Mouse (Mus musculus): ENCODE results near the gene Frem1. TPM values are rescaled to one million over a fixed set of nuclear protein-coding genes. Genes with fewer than 3 reads are reported as not detected.

The Frem1 gene
- polyA plus RNA-seq, 1 experiment from 2014 or later, result 21.4 TPM

GRCm38 (mm10) chr4:82916003-82916677 is 136.0 kb downstream of the Frem1 start:
- 66% methylated on average over 14 of the region's 14 CpGs for WGBS
- H3K9ac ChIP-seq (replicated peaks; ENCODE audit: low read length), result no peak overlapping the region
- H3K27me3 ChIP-seq (ENCODE audit: control insufficient read depth, insufficient read depth, low read length), result no peaks in the 10 kb centered on the region
- H3K4me2 ChIP-seq (ENCODE audit: low read depth, low read length), result no peak overlapping the region
- ATAC-seq (replicated peaks; ENCODE audit: insufficient number of reproducible peaks, low FRiP score, low TSS enrichment, low read depth) (no peak), DNase-seq (ENCODE audit: low spot score) (no peak)
- no peaks in the 10 kb centered on the region for H3K4me1 ChIP-seq (ENCODE audit: control insufficient read depth, insufficient read depth, low read length)
- no peak overlapping the region for H3K27ac ChIP-seq (replicated peaks; ENCODE audit: low read depth, low read length)
- no peaks in the 10 kb centered on the region for H3K9me3 ChIP-seq (replicated peaks; ENCODE audit: control insufficient read depth, low read length)
- H3K4me3 ChIP-seq (ENCODE audit: low read depth, low read length), result no peak overlapping the region
- no peaks in the 10 kb centered on the region for H3K36me3 ChIP-seq (replicated peaks; ENCODE audit: control insufficient read depth, insufficient read depth, low read depth, low read length)

- H3K36me3 ChIP-seq (replicated peaks; ENCODE audit: control insufficient read depth, insufficient read depth, low read depth, low read length), result no peaks in the 10 kb centered on the region
These were observed 136.6 kb downstream of the Frem1 start for GRCm38 (mm10) chr4:82915576-82915975.

DNA sequence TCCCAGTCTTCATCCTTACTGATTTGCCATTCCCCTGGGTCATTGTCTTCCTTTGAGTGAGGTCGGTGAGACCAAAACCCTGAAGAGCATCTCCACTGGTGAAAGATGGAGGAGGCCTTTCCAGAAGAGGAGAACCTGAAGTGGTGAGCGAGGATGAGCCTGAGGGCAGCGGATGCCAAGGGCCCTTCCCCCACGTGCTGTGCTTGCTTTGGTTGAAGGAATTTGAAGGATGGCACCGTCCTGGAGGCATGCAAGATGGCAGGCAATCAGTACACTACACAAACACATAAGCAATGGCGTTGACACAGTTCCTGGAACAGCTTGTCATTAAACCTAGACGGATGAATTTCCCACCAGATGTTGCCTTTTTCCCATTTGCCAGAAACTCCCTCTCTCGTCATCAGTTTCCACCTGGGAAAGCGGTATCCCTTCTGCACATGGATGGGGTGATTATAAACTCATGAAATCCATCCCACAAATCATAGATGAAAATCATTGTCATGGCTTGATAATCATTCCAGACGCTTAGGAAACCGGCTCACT is 137.5 kb downstream of the Frem1 start:
- no peak for ATAC-seq (replicated peaks; ENCODE audit: insufficient number of reproducible peaks, low FRiP score, low TSS enrichment, low read depth)
- Histone ChIP-seq H3K4me1 (ENCODE audit: control insufficient read depth, insufficient read depth, low read length) (no peaks in the 10 kb centered on the region), H3K9ac (replicated peaks; ENCODE audit: low read length) (no peak overlapping the region), H3K9me3 (replicated peaks; ENCODE audit: control insufficient read depth, low read length) (no peaks in the 10 kb centered on the region), H3K27me3 (ENCODE audit: control insufficient read depth, insufficient read depth, low read length) (no peaks in the 10 kb centered on the region), H3K36me3 (replicated peaks; ENCODE audit: control insufficient read depth, insufficient read depth, low read depth, low read length) (no peaks in the 10 kb centered on the region), H3K4me3 (ENCODE audit: low read depth, low read length) (no peak overlapping the region), H3K4me2 (ENCODE audit: low read depth, low read length) (no peak overlapping the region), H3K27ac (replicated peaks; ENCODE audit: low read depth, low read length) (no peak overlapping the region)
- 81% methylated on average over 11 of the region's 11 CpGs for WGBS
- DNase-seq (ENCODE audit: low spot score), result no peak

More at GRCm38 (mm10) chr4:82915576-82915975, 136.6 kb downstream of the Frem1 start:
- 71% methylated on average over 7 of the region's 7 CpGs for WGBS
- Histone ChIP-seq H3K27me3 (ENCODE audit: control insufficient read depth, insufficient read depth, low read length) (no peaks in the 10 kb centered on the region), H3K27ac (replicated peaks; ENCODE audit: low read depth, low read length) (no peak overlapping the region), H3K4me2 (ENCODE audit: low read depth, low read length) (no peak overlapping the region), H3K4me1 (ENCODE audit: control insufficient read depth, insufficient read depth, low read length) (no peaks in the 10 kb centered on the region), H3K4me3 (ENCODE audit: low read depth, low read length) (no peak overlapping the region), H3K9ac (replicated peaks; ENCODE audit: low read length) (no peak overlapping the region), H3K9me3 (replicated peaks; ENCODE audit: control insufficient read depth, low read length) (no peaks in the 10 kb centered on the region)
- ATAC-seq (replicated peaks; ENCODE audit: insufficient number of reproducible peaks, low FRiP score, low TSS enrichment, low read depth), result no peak
- no peak for DNase-seq (ENCODE audit: low spot score)

- Histone ChIP-seq H3K27ac (replicated peaks; ENCODE audit: low read depth, low read length) (no peak overlapping the region), H3K4me2 (ENCODE audit: low read depth, low read length) (no peak overlapping the region), H3K27me3 (ENCODE audit: control insufficient read depth, insufficient read depth, low read length) (no peaks in the 10 kb centered on the region), H3K4me3 (ENCODE audit: low read depth, low read length) (no peak overlapping the region), H3K36me3 (replicated peaks; ENCODE audit: control insufficient read depth, insufficient read depth, low read depth, low read length) (no peaks in the 10 kb centered on the region), H3K9me3 (replicated peaks; ENCODE audit: control insufficient read depth, low read length) (no peaks in the 10 kb centered on the region), H3K4me1 (ENCODE audit: control insufficient read depth, insufficient read depth, low read length) (no peaks in the 10 kb centered on the region), H3K9ac (replicated peaks; ENCODE audit: low read length) (no peak overlapping the region)
- ATAC-seq (replicated peaks; ENCODE audit: insufficient number of reproducible peaks, low FRiP score, low TSS enrichment, low read depth) (no peak), DNase-seq (ENCODE audit: low spot score) (no peak)
- WGBS, result 89% methylated on average over 10 of the region's 10 CpGs
These were observed 156.9 kb downstream of the Frem1 start for GRCm38 (mm10) chr4:82895227-82895626.

DNA sequence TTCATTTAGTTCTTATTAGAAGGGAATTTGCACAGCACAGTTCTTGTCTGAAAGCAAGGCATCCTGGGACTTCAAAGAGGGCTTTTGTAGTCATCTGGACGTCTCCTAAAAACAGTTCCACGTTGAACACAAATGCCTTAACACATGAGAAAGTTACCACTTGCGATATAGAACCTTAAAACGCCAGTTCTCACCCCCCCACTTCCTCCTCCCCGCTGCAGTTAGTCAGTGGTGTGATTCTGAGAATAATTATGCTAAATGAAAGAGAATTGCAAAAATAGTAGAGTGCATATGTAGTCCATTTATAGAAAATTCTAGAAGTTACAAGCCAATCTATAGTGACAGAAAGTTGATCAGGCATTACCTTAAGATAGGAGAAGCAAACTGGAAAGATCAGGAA is 159.9 kb downstream of the Frem1 start:
- H3K4me2 ChIP-seq (ENCODE audit: low read depth, low read length), result no peak overlapping the region
- ATAC-seq (replicated peaks; ENCODE audit: insufficient number of reproducible peaks, low FRiP score, low TSS enrichment, low read depth), result no peak
- WGBS, result 78% methylated on average over 5 of the region's 5 CpGs

GRCm38 (mm10) chr4:82891566-82891965 is 160.6 kb downstream of the Frem1 start:
- no peaks in the 10 kb centered on the region for H3K4me1 ChIP-seq (ENCODE audit: control insufficient read depth, insufficient read depth, low read length)
- no peak overlapping the region for H3K4me3 ChIP-seq (ENCODE audit: low read depth, low read length)
- no peaks in the 10 kb centered on the region for H3K36me3 ChIP-seq (replicated peaks; ENCODE audit: control insufficient read depth, insufficient read depth, low read depth, low read length)
- H3K9me3 ChIP-seq (replicated peaks; ENCODE audit: control insufficient read depth, low read length), result no peaks in the 10 kb centered on the region
- DNase-seq (ENCODE audit: low spot score), result no peak
- ATAC-seq (replicated peaks; ENCODE audit: insufficient number of reproducible peaks, low FRiP score, low TSS enrichment, low read depth), result no peak
- no peak overlapping the region for H3K9ac ChIP-seq (replicated peaks; ENCODE audit: low read length)
- WGBS, result 66% methylated on average over 2 of the region's 2 CpGs
- no peaks in the 10 kb centered on the region for H3K27me3 ChIP-seq (ENCODE audit: control insufficient read depth, insufficient read depth, low read length)
- H3K27ac ChIP-seq (replicated peaks; ENCODE audit: low read depth, low read length), result no peak overlapping the region
- no peak overlapping the region for H3K4me2 ChIP-seq (ENCODE audit: low read depth, low read length)

More for the DNA sequence above, 159.9 kb downstream of the Frem1 start:
- no peak for DNase-seq (ENCODE audit: low spot score)
- H3K27ac ChIP-seq (replicated peaks; ENCODE audit: low read depth, low read length), result no peak overlapping the region
- H3K4me1 ChIP-seq (ENCODE audit: control insufficient read depth, insufficient read depth, low read length), result no peaks in the 10 kb centered on the region
- H3K9me3 ChIP-seq (replicated peaks; ENCODE audit: control insufficient read depth, low read length), result no peaks in the 10 kb centered on the region
- no peaks in the 10 kb centered on the region for H3K27me3 ChIP-seq (ENCODE audit: control insufficient read depth, insufficient read depth, low read length)
- no peak overlapping the region for H3K9ac ChIP-seq (replicated peaks; ENCODE audit: low read length)
- H3K36me3 ChIP-seq (replicated peaks; ENCODE audit: control insufficient read depth, insufficient read depth, low read depth, low read length), result no peaks in the 10 kb centered on the region
- no peak overlapping the region for H3K4me3 ChIP-seq (ENCODE audit: low read depth, low read length)

DNA sequence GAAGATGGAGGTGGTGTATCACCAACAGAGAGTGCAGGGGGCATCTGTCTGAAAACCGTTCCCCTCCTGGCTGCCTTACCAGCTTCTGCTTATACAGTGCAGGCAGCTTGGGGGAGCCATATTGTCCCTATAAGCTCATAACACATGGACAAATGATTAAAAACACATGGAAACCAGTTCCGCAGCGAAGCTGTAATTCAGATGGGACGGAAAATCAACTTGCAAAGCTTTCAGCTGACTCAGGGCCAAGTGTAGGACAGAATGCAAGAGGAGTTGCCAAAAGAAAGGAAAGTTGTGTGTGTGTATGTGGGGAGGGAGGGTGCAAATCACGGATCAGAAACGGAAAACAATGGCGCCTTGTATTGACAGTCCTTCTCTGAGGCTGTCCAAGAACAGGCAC is 161.1 kb downstream of the Frem1 start:
- Histone ChIP-seq H3K4me3 (ENCODE audit: low read depth, low read length) (no peak overlapping the region), H3K4me2 (ENCODE audit: low read depth, low read length) (no peak overlapping the region), H3K36me3 (replicated peaks; ENCODE audit: control insufficient read depth, insufficient read depth, low read depth, low read length) (no peaks in the 10 kb centered on the region), H3K9ac (replicated peaks; ENCODE audit: low read length) (no peak overlapping the region), H3K27ac (replicated peaks; ENCODE audit: low read depth, low read length) (peak overlapping the region; percentile 52; the same call in 1 of the 2 replicates), H3K4me1 (ENCODE audit: control insufficient read depth, insufficient read depth, low read length) (no peaks in the 10 kb centered on the region), H3K9me3 (replicated peaks; ENCODE audit: control insufficient read depth, low read length) (no peaks in the 10 kb centered on the region), H3K27me3 (ENCODE audit: control insufficient read depth, insufficient read depth, low read length) (no peaks in the 10 kb centered on the region)
- WGBS, result 36% methylated on average over 7 of the region's 7 CpGs
- ATAC-seq (replicated peaks; ENCODE audit: insufficient number of reproducible peaks, low FRiP score, low TSS enrichment, low read depth) (peak; percentile 85), DNase-seq (ENCODE audit: low spot score) (peak; percentile 89)

DNA sequence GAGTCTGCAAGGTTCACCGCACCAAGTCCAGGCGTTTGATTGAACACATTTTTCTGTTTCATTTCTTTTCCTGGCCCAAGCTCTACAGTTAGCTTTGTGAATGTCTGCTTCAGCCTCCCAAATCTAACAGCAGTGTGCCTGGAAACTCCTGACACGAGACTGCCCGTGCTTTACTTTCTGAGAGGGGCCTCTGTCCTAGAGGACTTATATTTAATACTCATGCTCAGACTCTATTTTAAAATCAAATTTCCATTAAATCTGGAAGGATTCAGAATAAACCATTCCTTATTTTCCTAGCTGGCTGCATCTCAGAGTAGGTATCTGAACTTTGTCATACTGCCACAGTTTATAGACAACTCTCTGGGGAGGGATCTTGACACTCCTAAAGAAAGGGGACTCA is 161.6 kb downstream of the Frem1 start:
- no peak overlapping the region for H3K4me2 ChIP-seq (ENCODE audit: low read depth, low read length)
- WGBS, result 76% methylated on average over 4 of the region's 4 CpGs
- no peak overlapping the region for H3K9ac ChIP-seq (replicated peaks; ENCODE audit: low read length)
- no peak overlapping the region for H3K4me3 ChIP-seq (ENCODE audit: low read depth, low read length)
- no peaks in the 10 kb centered on the region for H3K36me3 ChIP-seq (replicated peaks; ENCODE audit: control insufficient read depth, insufficient read depth, low read depth, low read length)
- DNase-seq (ENCODE audit: low spot score), result no peak
- peak; percentile 12 for ATAC-seq (replicated peaks; ENCODE audit: insufficient number of reproducible peaks, low FRiP score, low TSS enrichment, low read depth)
- no peaks in the 10 kb centered on the region for H3K9me3 ChIP-seq (replicated peaks; ENCODE audit: control insufficient read depth, low read length)
- peak overlapping the region; percentile 52; the same call in 1 of the 2 replicates for H3K27ac ChIP-seq (replicated peaks; ENCODE audit: low read depth, low read length)
- H3K4me1 ChIP-seq (ENCODE audit: control insufficient read depth, insufficient read depth, low read length), result no peaks in the 10 kb centered on the region
- H3K27me3 ChIP-seq (ENCODE audit: control insufficient read depth, insufficient read depth, low read length), result no peaks in the 10 kb centered on the region
